Mouse (Mus musculus): ENCODE measurements around the gene Kcng4. TPM values are rescaled to one million over a fixed set of nuclear protein-coding genes. Genes with fewer than 3 reads are reported as not detected.
A peak's percentile ranks its signal among the peaks of the same experiment; 100 is the strongest.

The Kcng4 gene
- total and polyA plus RNA-seq, 3 experiments, result 0.05 to 0.33 (median 0.23) TPM

DNA sequence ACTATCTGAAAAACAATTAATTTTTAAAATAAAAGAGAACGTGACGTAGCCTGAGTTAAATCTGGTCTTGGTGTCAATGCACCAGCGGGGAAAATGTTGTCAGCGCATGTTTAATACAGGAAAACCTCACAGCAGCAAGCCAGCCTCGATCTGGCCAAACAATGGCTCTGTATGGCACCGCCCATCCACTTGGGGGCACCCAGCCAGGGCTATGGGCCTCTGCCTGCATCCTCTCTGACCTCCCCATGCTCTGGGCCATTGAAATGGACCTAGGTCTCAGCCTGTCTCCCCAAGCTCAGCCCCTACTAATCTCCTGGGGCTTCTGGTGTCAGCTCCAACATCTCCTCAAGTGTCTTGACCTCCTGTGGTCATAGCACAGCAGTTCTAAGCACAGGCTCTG, 26.4 kb upstream of the Kcng4 start:
- H3K36me3 ChIP-seq (ENCODE audit: control insufficient read depth, insufficient read depth, low read length), result no peaks in the 10 kb centered on the region
- no peaks in the 10 kb centered on the region for H3K79me2 ChIP-seq (replicated peaks; ENCODE audit: control insufficient read depth, insufficient read depth, low read length)
- WGBS, result 49% methylated on average over 6 of the region's 6 CpGs
- intact Hi-C loops (cut with DNase I), result no loop called here
- H3K4me1 ChIP-seq (ENCODE audit: control insufficient read depth, insufficient read depth, low read length), result peaks cover 16% of the 10 kb centered on the region
- TF ChIP-seq CTCF (IDR thresholded peaks at IDR 0.05), result no peak
- TF ChIP-seq EP300 (IDR thresholded peaks at IDR 0.05; ENCODE audit: insufficient read depth, low read depth, low read length), result no peak
- no peak for TF ChIP-seq POLR2A (IDR thresholded peaks at IDR 0.05; ENCODE audit: insufficient read depth, low read depth, low read length)
- H3K9ac ChIP-seq (ENCODE audit: low read depth, low read length), result no peak overlapping the region
- no peak overlapping the region for H3K4me3 ChIP-seq
- no peak for DNase-seq
- H3K27me3 ChIP-seq (ENCODE audit: control insufficient read depth, insufficient read depth, low read length), result no peaks in the 10 kb centered on the region
- peak overlapping the region; percentile 52 for H3K27ac ChIP-seq

- 9% methylated on average over 9 of the region's 9 CpGs for WGBS
- Histone ChIP-seq H3K4me1 (ENCODE audit: control insufficient read depth, insufficient read depth, low read length) (peaks cover 16% of the 10 kb centered on the region), H3K79me2 (replicated peaks; ENCODE audit: control insufficient read depth, insufficient read depth, low read length) (no peaks in the 10 kb centered on the region), H3K27ac (peak overlapping the region; percentile 52), H3K27me3 (ENCODE audit: control insufficient read depth, insufficient read depth, low read length) (no peaks in the 10 kb centered on the region), H3K36me3 (ENCODE audit: control insufficient read depth, insufficient read depth, low read length) (no peaks in the 10 kb centered on the region), H3K4me3 (no peak overlapping the region), H3K9ac (ENCODE audit: low read depth, low read length) (peak overlapping the region; percentile 10)
- intact Hi-C loops (cut with DNase I), result no loop called here
- DNase-seq, result peak; percentile 77 to 85
- TF ChIP-seq POLR2A (IDR thresholded peaks at IDR 0.05; ENCODE audit: insufficient read depth, low read depth, low read length) (no peak), CTCF (IDR thresholded peaks at IDR 0.05) (no peak), EP300 (IDR thresholded peaks at IDR 0.05; ENCODE audit: insufficient read depth, low read depth, low read length) (no peak)
These were observed 25.6 kb upstream of the Kcng4 start for GRCm38 (mm10) chr8:119661081-119661480.

DNA sequence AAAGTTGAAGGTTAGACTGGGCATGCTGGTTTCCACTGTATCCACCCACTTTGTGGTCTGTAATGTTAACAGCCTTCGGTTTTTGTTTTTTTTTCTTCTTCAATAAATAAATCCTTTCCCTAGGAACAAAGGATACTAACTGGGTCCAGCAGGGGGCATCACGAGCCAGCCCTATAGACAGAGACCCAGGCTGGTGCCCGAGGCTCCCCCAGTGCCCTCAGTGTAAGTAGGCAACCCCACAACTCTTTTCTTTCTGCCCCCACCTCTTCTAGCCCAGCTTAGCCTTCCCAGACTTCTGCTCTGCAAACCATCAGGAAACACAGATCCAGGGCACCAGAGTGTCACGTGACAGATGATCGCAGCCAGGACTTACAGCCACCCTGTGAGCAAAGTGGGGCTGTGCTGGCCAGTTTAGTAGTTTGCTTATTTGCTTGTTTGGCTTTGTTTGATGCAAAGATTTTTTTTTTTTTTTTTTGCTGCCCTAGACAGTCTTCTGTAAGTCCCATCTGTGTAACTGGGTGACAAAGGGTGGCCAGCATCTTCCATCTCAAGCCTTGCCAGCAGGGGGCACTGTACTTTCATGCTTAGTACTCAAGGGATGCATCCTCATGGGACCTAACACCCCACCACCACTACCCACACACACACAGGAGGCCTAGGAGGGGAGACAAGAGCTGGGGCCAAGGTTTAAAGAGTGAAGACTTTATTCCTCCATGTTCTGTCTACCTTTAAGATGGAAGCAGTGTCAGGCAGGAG, 21.4 kb upstream of the Kcng4 start:
- Histone ChIP-seq H3K4me3 (no peak overlapping the region), H3K9ac (ENCODE audit: low read depth, low read length) (no peak overlapping the region), H3K27ac (no peak overlapping the region), H3K4me1 (ENCODE audit: control insufficient read depth, insufficient read depth, low read length) (peaks cover 9% of the 10 kb centered on the region), H3K79me2 (replicated peaks; ENCODE audit: control insufficient read depth, insufficient read depth, low read length) (no peaks in the 10 kb centered on the region), H3K36me3 (ENCODE audit: control insufficient read depth, insufficient read depth, low read length) (no peaks in the 10 kb centered on the region), H3K27me3 (ENCODE audit: control insufficient read depth, insufficient read depth, low read length) (no peaks in the 10 kb centered on the region)
- intact Hi-C loops (cut with DNase I), result loop anchor here (1.0 kb wide), 1 partner anchor 19 kb away; no protein-coding TSS in a partner anchor
- TF ChIP-seq CTCF (IDR thresholded peaks at IDR 0.05) (peak; percentile 53), POLR2A (IDR thresholded peaks at IDR 0.05; ENCODE audit: insufficient read depth, low read depth, low read length) (no peak), EP300 (IDR thresholded peaks at IDR 0.05; ENCODE audit: insufficient read depth, low read depth, low read length) (0 out of 2 replicates have a peak, but pooled peaks have one; percentile 62)
- DNase-seq, result peak; percentile 37 to 49
- WGBS, result 29% methylated on average over 5 of the region's 5 CpGs

DNA sequence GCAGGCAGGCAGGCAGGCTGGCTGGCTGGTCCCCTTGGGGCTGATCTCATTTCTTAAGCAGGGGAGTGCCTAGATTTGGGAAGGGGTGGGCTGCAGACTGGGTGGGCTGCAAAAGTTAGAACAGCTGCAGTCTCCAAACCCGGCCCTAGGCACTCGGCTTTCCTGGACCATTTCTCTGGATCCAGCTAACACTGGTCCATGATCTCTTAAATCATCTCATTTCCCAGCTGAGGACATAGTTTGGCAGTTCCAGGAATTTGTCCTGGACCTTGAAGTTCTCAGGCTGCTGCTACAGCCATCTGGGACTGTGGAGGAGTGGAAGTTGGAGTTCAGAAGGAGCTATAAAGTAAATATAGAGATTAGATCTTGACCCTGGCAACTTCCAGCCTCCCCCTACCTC, 15.8 kb upstream of the Kcng4 start:
- no peaks in the 10 kb centered on the region for H3K4me1 ChIP-seq (ENCODE audit: control insufficient read depth, insufficient read depth, low read length)
- no peaks in the 10 kb centered on the region for H3K36me3 ChIP-seq (ENCODE audit: control insufficient read depth, insufficient read depth, low read length)
- WGBS, result 32% methylated on average over 2 of the region's 2 CpGs
- DNase-seq, result peak in 1 of 2 experiments; percentile 17
- no peak overlapping the region for H3K27ac ChIP-seq
- TF ChIP-seq POLR2A (IDR thresholded peaks at IDR 0.05; ENCODE audit: insufficient read depth, low read depth, low read length), result no peak
- TF ChIP-seq EP300 (IDR thresholded peaks at IDR 0.05; ENCODE audit: insufficient read depth, low read depth, low read length), result no peak
- TF ChIP-seq CTCF (IDR thresholded peaks at IDR 0.05), result no peak
- H3K4me3 ChIP-seq, result no peak overlapping the region
- no peak overlapping the region for H3K9ac ChIP-seq (ENCODE audit: low read depth, low read length)
- H3K79me2 ChIP-seq (replicated peaks; ENCODE audit: control insufficient read depth, insufficient read depth, low read length), result no peaks in the 10 kb centered on the region
- intact Hi-C loops (cut with DNase I), result no loop called here
- H3K27me3 ChIP-seq (ENCODE audit: control insufficient read depth, insufficient read depth, low read length), result no peaks in the 10 kb centered on the region

DNA sequence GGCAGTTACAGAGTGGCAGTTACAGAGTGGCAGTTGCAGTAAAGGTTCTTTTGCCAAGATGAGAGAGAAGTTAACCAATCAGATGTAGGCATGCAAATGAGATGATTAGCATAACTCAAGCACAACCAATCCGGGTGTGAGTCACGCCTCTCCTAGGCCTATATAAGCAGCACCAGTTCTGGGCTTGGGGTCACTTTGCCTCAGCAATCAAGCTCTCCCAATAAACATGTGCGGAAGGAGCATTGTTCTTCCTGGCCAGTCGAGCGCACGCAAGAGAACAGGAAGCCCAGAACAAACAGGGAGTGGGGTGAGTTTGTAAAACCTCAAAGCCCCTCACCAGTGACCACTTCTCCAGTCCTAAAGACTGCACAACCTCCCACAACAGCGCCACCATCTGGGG, 11.4 kb upstream of the Kcng4 start:
- Histone ChIP-seq H3K79me2 (replicated peaks; ENCODE audit: control insufficient read depth, insufficient read depth, low read length) (no peaks in the 10 kb centered on the region), H3K4me3 (no peak overlapping the region), H3K36me3 (ENCODE audit: control insufficient read depth, insufficient read depth, low read length) (no peaks in the 10 kb centered on the region), H3K27ac (no peak overlapping the region), H3K27me3 (ENCODE audit: control insufficient read depth, insufficient read depth, low read length) (no peaks in the 10 kb centered on the region), H3K9ac (ENCODE audit: low read depth, low read length) (no peak overlapping the region), H3K4me1 (ENCODE audit: control insufficient read depth, insufficient read depth, low read length) (no peaks in the 10 kb centered on the region)
- intact Hi-C loops (cut with DNase I), result no loop called here
- 71% methylated on average over 7 of the region's 7 CpGs for WGBS
- DNase-seq, result no peak
- TF ChIP-seq CTCF (IDR thresholded peaks at IDR 0.05), result no peak
- TF ChIP-seq EP300 (IDR thresholded peaks at IDR 0.05; ENCODE audit: insufficient read depth, low read depth, low read length), result no peak

DNA sequence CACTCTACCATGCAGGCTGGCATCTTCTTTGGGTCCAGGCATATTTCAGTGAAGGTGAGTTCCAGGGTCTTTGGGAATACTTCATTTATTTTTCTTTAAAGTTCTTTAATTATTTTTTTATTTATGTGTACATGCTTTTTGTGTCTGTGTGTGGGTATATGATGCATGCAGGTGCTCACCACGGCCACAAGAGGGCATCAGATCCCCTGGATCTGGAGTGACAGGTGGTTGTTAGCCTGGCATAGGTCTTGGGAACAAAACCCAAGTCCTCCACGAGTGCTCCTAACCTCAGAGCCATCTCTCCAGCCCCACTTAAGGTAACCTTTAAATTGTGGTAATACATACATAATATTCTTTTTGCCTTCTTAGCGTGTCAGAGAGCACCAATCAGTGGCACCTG, 10.7 kb upstream of the Kcng4 start:
- 80% methylated on average over 3 of the region's 3 CpGs for WGBS
- Histone ChIP-seq H3K4me1 (ENCODE audit: control insufficient read depth, insufficient read depth, low read length) (no peaks in the 10 kb centered on the region), H3K27me3 (ENCODE audit: control insufficient read depth, insufficient read depth, low read length) (no peaks in the 10 kb centered on the region), H3K9ac (ENCODE audit: low read depth, low read length) (no peak overlapping the region), H3K27ac (no peak overlapping the region), H3K36me3 (ENCODE audit: control insufficient read depth, insufficient read depth, low read length) (no peaks in the 10 kb centered on the region), H3K79me2 (replicated peaks; ENCODE audit: control insufficient read depth, insufficient read depth, low read length) (no peaks in the 10 kb centered on the region), H3K4me3 (no peak overlapping the region)
- DNase-seq, result no peak
- TF ChIP-seq CTCF (IDR thresholded peaks at IDR 0.05) (peak; percentile 27; the same call in 1 of the 2 replicates), POLR2A (IDR thresholded peaks at IDR 0.05; ENCODE audit: insufficient read depth, low read depth, low read length) (no peak)
- intact Hi-C loops (cut with DNase I), result no loop called here

Data from heart, adult 2 months (tissue).